Mouse (Mus musculus) skeletal muscle tissue, adult 2 months (tissue): ENCODE data around the gene Umps.

Source experiments
- DNase-seq: peaks from one replicate; pipeline ENCODE4 v3.0.0-alpha.2; 2012; ENCODE audit warnings: low read depth, low spot score

Umps gene

GRCm38 (mm10) chr16:33966538-33967282 lies at the start of gene Umps:
Gene Umps (minus strand): TSS chr16:33967038.
- DNase-seq, result peak; percentile 39

DNA sequence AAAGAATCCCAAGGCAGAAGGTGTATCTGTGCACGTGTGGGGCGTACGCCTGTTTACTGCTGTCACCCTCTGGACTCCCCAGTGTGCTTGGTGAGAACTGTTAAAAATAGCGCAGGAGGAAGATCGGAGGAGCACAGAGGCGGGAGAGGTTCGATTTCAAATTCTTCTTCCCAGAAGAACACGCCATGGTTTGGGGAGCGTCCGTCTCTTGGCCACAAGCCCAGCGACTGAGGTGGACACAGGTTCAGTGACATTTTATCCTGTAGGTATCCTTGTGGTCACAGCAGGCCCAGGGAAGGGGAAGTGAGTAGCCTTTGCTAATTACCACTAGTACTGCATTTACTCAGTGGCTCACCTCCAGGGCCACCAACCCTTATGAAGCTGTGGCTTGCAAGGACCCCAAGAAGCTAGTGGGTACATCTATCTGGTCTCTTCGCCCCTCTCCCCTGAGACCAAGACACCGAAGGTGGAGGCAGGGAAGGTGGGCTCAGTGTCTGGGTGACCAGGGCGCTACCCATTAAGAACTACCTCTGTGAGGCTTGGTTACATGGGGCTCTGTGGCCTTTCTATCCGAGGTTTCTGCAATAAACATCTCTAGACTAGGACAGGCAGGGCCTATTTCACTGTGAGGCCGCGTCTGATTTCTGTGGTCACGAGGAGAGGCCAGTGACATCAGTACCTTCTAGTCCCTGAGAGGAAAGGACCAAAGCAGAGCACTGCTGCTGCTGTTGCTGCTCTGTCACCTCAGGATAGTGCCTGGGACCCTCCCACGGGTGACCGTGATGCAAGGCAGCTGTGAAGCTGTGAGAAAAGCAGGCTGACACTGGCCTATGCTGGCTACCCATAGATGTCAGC lies 45.4 kb upstream of the Umps start:
- DNase-seq, result peak; percentile 49

GRCm38 (mm10) chr16:34009567-34009966 lies 42.7 kb upstream of the Umps start:
- no peak for DNase-seq

- no peak for DNase-seq
These were observed 39.1 kb upstream of the Umps start for GRCm38 (mm10) chr16:34005986-34006385.

DNA sequence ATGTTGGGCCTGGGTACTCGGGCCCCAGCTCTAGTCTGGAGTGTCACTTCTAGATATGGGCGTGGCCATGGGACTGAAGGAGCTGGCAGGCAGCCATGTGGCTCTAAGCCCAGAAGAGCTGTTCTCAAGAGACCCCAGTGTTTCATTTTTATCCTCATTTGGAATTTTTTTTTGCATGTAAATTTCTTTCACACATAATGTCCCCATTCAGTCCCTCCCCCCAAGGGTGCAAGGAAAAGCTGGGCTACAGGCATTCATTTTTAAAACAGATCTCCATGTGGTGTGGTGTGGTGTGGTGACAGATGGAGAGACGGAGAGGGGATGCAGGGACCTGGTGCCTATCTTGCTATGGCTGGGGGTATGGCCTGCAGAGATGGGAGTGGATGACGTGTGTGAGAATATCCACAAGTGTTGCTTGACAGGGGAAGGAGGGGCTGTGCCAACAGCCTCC lies 37.3 kb upstream of the Umps start:
- DNase-seq, result peak; percentile 29

- no peak for DNase-seq
These were observed 36.8 kb upstream of the Umps start for GRCm38 (mm10) chr16:34003566-34004127.

DNA sequence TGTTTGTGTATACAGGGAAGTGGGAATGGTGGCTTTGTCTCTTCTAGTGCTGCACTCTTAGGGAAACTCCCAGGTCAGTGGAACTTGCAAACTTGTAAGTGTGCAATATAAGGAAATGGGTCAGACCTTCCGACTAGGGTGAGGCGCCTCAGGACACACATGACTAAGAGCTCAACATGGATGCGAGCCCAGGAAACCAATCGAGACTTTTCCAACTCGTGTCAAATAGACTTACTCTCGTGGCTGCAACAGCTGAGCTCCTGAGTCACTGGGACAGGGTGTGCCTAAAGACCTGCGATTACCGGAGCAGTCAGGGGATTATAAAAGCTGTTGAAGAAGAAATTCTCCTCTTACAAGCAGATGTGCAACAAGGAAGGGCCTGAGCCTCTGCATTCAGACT lies 33.9 kb upstream of the Umps start:
- DNase-seq, result peak; percentile 86

GRCm38 (mm10) chr16:33999388-33999787 lies 32.5 kb upstream of the Umps start:
- no peak for DNase-seq

DNA sequence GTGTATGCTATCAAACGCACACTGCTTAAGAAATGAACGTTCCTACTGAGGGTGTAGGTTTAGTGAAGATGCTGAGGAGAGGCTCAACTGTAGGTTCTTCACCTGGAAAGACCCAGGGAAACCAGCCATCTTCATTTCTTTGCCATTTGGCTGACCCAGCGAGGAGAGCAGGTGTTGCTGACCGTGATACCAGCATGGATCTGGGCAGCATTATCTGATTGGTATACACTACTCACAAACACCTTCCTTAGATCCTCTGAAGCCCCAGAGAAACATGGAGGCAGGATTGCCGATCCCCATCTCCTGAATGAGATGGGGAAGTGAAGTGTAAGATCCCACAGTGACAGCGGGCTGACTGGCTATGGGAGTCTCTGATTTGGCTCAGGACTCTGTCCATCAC lies 31.2 kb upstream of the Umps start:
- no peak for DNase-seq

DNA sequence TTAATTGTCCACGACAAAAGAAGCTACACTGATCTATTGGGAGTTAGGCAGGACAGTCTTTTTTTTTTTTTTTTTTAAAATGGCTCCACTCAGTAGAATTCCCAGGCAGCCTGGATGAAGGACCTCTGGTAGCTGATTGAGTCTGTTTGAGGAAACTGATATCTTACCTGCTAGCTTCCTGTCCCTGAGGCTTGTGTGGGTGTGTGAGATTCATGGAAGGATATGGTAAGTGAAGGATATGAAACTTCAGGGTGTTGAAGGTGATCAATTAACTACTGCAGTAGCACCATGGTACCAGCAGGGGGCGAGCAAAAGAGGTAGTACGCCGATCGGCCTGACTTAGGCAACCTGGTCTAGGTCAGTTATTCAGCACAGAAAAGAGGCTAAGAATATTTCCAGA lies 29.2 kb upstream of the Umps start:
- DNase-seq, result peak; percentile 47

DNA sequence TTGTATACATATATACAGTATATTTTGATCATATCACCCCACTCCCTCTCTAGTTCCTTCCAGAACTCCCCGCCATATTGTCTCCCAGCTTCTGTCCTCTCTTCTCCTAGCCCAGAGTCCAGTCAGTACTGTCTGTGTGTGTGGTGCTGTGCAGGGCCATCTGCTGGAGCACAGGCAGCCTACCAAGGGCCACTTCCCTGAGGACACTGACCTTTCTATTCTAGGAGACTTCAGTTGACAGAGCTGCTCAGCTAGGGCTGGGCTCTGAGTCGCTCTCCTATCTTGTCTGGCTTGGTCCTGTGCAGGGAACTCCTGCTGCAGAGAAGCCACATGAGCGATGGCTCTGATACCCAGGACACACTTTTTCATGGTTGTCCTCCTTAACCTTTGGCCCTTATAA lies 28.7 kb upstream of the Umps start:
- DNase-seq, result peak; percentile 41

GRCm38 (mm10) chr16:33994321-33994720 lies 27.5 kb upstream of the Umps start:
- no peak for DNase-seq

GRCm38 (mm10) chr16:33990712-33991111 lies 23.9 kb upstream of the Umps start:
- DNase-seq, result peak; percentile 32

DNA sequence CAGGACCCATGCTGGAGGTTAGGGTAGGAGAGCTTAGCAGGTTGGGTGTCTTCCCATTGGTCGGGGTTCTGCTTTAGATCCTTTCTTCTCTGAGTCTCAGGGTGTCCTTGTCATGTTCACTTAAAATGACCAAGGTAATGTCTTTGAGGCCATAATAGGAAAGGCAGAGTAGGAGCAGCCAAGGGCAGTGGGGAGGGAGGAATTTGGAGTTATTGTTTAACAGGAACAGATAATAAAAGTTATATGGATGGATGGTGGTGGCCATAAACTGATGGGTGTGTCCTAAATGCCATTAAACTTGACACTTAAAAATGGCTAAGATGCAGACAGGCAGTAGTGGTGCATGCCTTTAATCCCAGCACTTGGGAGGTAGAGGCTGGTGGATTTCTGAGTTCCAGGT lies 22.3 kb upstream of the Umps start:
- no peak for DNase-seq

DNA sequence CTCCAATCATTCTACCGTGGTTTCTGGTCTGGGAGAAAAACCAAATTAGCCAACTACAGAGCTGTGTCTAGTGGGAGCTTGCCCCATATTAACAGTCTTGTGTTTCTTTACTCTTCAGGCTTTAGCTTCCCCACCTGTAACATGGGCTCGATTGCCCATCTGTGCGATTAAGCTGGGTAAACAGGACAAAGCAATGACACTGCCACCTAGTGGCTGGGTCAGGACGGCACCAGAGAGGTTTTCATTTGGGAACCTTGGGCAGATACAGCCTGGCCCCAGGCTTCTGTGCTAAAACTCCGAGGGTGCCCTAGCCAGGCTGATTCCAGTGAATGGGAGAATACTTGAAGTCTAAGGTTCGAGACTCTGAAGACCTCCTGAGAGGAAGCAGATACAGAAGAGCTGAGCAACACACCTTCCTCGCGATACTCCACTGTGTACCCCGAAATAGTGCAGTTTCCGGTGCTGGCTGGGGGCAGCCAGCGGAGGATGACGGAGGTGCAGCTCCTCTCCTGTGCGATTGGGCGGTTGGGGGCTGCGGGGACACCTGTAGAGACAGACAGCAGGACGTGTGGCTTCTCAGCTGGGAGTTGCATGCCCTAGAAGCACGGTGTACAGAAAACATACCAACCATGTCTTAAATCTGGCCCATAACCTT lies 21.6 kb upstream of the Umps start:
- DNase-seq, result peak; percentile 32

GRCm38 (mm10) chr16:33986993-33987392 lies 20.2 kb upstream of the Umps start:
- no peak for DNase-seq

GRCm38 (mm10) chr16:33985372-33985771 lies 18.5 kb upstream of the Umps start:
- DNase-seq, result no peak

DNA sequence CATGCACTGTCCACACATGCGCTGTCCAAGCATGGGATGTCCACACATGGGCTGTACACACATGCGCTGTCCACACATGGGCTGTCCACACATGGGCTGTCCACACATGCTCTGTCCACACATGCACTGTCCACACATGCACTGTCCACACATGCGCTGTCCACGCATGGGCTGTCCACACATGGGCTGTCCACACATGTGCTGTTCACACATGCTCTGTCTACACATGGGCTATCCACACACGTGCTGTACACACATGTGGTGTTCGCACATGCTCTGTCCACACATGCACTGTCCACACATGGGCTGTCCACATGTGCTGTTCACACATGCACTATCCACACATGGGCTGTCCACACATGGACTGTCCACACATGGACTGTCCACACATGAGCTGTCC lies 16.9 kb upstream of the Umps start:
- no peak for DNase-seq

DNA sequence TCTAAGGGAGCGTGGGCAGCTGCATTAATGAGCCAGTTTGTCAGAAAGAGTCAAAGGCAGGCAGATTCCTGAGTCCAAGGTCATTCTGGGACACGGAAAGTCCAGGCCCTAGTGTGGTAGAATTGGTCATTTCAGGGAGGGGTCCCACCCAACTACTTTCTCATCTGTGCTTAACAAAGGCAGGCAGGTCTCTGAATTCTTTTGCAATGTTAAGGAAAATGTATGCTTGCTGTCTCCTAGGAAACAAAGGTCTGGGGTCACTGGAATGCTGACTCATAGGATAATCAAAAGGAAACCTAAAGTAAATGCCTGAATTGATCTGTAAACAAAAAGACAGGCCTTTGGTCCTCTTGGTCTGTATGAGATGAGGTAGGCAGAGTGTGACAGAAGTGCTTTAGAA lies 13.0 kb upstream of the Umps start:
- DNase-seq, result no peak

DNA sequence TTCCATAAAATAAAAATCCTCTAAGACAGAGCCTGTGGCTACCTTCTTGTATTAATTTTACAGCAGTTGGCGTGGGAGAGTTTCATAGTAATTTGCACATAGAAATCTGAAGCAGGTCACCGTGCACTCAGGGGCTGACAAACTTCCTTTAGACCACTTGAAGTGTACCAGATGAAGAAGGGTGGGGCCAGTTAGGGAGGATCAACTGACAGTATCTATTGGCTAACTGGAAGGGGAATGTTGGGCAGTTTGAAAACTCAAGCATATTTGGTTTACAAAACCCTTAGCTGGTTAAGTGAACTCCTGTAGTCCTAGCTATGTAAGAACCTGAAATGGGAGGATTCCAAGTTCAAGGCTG lies 424 bp upstream of the Umps start:
- DNase-seq, result no peak

GRCm38 (mm10) chr16:33965878-33966537 lies 830 bp downstream of the Umps start:
- DNase-seq, result no peak

GRCm38 (mm10) chr16:33963509-33963908 lies 3.3 kb downstream of the Umps start:
- no peak for DNase-seq
